Mouse (Mus musculus) skeletal muscle tissue, adult 2 months (tissue): ENCODE measurements around the gene Hist2h2be.
A peak's percentile ranks its signal among the peaks of the same experiment; 100 is the strongest.
"Not testable (repeated sequence)": the region's sequence is repeated elsewhere in the genome, so short reads cannot be mapped to it uniquely, and the experiment has no call there.

Source experiments
- DNase-seq: peaks from one replicate; pipeline ENCODE4 v3.0.0-alpha.2; 2012; ENCODE audit warnings: low read depth, low spot score

Hist2h2be gene

GRCm38 (mm10) chr3:96198601-96199251 is 22.2 kb upstream of the Hist2h2be start:
- not testable (repeated sequence) for DNase-seq

DNA sequence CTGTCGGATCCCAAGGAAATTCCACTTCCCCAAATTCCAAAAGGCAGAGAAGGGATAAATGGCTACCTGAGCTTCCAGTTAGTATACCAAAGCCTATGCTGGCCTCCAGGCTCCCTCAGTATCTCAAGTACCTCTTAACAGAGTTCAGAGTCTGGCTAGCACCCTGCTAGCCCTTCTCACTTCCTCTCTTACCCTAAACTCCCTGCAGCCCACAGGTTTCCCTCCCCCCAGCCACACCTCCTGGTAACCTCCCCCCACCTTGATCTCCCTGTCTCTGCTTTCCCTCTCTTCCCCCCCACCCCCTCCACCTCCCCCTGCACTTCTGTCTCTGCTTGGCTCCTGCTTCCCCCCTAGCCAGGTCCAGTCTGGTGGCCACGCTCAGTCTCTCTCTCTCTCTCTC is 21.2 kb upstream of the Hist2h2be start:
- no peak for DNase-seq

DNA sequence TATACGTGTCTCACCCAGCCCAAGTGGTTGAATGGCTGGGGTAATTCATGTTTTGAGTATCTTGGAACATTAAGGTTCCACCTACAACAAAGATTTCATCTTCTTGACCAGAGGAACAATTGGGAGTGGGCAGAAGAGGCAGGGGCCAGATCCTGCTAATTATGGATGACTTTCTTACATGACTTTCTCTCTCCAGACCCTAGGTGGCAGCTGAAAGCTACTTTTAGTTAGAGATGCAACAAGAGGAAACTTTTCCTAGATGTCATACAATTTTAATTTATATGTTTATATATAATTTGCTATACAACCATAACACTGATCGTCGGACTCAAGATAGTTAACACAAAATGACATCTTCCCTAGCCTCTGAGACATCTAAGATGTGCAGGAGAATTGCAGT is 13.1 kb upstream of the Hist2h2be start:
- no peak for DNase-seq

DNA sequence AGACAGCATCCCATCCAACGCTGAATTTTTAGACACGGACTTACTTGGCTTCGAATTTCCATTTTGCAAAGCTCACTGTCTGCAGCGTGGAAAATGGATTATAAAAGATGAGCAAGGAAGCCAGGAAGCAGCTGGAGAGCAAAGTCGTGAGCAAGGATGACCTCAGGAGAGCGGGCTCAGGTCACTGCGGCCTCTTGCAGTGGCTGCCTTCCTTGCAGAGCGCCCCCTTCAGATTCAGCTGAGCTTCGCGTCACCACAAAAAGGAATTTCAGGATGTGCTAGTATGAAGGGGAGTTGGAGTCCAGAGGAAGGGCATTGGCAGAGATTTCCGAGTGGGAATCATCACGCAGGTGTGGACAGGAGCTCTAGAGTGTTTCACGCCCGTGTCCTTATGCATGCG is 11.7 kb upstream of the Hist2h2be start:
- no peak for DNase-seq

DNA sequence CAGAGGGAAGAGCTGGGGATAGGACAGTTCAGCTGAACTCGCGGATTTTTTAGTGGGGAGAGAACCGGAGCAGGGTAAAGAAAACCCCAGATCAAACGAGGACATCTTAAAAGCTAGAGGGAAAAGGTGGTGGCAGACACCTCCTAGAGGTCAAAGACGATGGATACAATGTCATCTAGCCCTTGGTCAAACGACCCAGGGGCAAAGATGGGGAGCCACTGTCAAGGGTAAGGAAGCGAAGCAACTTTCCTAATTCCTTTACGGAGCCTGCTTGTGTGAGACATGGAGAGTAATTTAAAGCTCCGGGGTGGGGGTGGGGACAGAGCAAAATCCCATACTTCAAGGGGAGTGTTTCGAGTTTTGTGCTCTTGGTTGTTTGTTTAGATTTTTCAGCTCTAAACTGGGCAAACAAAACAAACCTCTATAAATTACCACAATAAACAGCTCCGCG is 1.7 kb upstream of the Hist2h2be start:
- DNase-seq: peak; percentile 40

- peak; percentile 90 for DNase-seq
These were observed 1.2 kb upstream of the Hist2h2be start, which contains the start of the genes Bola1 and Hist2h2ab for GRCm38 (mm10) chr3:96219661-96220130. Bola1 (minus strand) TSS chr3:96219709. Hist2h2ab (plus strand) TSS chr3:96219865.

- DNase-seq: not testable (repeated sequence)
These were observed 671 bp upstream of the Hist2h2be start for GRCm38 (mm10) chr3:96220131-96220764.

- DNase-seq: no peak
These were observed 720 bp downstream of the Hist2h2be start for GRCm38 (mm10) chr3:96221640-96222038.

DNA sequence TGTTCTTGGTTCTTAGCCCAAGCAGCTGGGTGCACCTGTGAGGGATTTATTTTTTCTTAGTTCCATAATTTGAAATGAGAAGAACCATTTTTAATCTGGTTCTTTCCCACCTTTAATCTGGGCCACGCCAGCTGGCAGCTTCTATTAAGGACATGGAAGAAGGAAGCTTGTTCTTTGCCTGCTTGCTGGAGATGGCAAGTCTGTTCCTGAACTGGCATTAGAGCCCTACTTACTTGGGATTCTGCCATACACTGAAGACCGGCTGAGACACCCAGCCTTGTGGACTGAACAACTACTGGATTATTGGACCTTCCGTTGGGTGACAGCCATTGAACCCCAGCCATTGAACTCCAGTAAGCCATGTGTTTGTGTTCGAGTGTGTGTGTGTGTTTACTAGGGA is 1.9 kb downstream of the Hist2h2be start:
- no peak for DNase-seq

GRCm38 (mm10) chr3:96225421-96225820 is 4.5 kb downstream of the Hist2h2be start:
- no peak for DNase-seq

DNA sequence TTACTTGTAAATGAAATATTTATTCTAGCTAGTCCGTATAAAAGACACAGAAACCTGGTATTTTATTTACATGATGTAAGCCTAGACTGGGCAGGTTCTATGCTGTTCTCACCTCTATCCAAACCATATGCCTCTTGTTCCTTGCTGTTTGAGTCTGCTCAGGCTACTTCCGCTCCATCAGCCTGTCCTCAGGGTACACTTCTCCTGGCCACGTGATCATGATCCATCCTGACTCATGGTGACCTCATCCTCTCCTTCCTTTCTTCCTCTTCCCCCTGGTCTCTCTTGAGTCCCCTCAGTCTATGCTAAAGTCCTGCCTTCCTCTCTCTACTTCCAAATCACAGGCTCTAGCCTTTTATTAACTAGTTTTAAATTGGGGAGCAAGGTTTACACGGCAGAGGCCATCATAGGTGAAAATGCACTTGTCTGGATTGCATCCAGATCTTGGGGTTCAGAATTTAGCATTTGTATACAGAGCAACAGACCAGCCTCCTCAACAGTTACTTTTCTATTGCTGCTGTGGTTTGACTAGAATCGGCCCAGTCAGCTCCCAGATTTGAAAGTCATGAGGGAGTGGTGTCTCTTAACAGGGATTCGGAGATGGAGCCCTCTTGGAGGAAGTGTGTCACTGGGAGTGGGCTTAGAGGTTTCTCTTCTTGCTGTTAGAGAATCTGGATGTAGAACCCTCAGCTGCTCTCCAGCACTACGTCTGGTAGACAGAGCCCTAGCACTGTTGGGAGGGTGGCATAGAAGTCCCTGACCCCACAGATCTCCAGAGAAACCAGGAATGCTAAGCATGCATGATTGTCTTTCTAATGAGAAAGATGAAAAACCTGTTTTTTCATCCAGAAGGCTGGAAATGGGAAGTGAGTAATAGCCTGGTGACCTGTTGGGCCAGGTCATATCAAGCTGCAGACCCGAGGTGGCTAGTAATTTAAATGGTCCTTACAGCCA is 6.1 kb downstream of the Hist2h2be start:
- DNase-seq: peak; percentile 49

DNA sequence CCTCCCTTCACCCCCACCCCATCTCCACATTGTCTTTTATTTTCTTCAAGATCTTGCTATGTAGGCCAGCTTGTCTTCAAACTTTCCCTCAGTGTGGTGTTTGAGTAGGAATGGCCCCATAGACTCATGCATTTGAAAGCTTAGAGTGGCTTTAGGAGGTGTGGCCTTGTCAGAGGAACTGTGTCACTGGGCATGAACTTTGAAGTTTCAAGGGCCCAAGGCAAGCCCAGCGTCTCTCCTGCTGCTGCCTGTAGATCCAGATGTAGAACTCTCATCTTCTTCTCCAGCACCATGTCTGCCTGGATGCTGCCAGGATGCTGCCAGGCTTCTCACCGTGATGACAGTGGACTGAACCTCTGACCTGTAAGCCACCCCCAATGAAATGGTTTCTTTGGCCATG is 7.9 kb downstream of the Hist2h2be start:
- no peak for DNase-seq

DNA sequence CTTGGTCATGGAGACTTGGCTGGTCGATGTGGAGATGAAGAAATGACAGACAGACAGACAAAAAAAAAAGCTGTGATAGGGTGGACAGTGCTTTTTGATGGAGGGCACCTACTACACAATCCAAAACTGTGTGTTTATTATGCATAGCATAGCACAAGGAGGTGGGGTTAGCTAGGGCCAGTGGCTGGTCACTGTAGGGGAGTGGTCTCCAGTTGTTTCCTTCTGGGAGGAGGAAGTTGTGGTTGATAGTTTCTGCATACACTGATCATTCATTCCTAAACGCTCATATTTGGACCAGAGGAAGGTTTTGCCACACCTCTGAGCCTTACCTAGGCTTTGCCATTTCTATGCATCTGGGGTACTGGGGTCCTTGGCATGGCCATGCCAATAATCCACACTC is 9.5 kb downstream of the Hist2h2be start:
- DNase-seq: no peak

DNA sequence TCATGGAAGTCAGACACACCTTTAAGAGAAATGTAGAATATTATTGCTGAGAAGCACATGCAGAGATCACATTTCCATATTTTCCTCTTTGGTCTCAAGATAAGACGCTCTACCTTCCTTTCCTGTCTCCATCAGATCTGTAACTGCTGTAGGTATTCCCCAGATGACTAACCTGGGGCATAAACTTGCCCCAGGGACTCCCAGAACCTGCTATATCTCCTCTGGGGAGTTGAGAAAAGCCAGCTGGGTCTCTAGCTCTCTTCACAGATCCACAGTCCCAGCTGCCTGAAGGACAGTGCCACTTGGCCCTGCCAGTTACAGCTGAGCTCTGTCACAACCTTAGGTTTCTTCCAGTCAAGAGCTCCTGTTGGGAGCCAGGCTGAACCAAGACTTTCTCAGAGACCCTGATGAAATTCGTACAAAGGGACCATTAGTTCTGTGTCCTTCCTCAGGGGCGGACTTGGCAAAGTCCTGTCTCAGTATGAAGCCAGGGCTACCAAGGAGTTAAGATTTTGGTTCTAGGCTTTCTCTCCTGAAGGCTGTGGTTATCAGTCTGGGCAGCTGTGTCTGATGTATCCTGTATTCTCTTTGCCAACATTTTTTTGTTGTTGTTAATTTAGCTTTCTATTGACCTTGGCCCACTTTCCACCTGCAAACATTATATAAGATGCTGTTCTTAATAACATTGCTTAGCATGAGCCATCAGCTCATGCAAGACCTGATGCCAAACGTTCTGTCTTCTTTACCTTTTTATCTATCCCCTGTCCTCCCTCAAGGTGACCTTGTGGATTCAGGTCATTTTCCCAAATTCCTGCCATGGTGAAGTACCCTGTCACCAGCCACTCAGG is 10.2 kb downstream of the Hist2h2be start:
- no peak for DNase-seq

- no peak for DNase-seq
These were observed 10.8 kb downstream of the Hist2h2be start for GRCm38 (mm10) chr3:96231758-96232120.

GRCm38 (mm10) chr3:96234914-96235313 is 14.0 kb downstream of the Hist2h2be start:
- no peak for DNase-seq

- DNase-seq: no peak
These were observed 14.9 kb downstream of the Hist2h2be start for GRCm38 (mm10) chr3:96235836-96236235.

DNA sequence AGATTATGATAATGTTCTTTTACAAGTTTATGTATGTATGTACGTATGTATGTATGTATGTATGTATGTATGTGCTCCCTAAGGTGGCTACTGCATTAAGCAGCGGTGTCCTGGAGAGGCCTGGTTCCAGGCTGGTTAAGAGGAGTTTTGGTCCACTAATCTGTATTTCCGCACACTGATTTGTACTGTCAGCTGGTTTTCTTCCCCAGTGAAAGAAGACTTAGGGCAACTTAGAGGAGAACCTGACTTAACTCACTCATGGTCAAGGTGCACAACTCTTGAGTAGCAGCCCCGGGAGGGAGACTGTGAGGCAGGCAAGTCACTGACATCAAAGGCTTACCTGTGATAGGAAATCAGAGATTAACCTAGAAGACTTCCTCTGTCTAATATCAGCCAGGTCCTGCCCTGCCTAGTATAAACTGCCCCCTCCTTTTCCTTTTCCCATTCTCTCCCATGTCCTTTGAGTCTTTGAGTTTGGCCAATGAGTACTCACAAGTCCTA is 16.0 kb downstream of the Hist2h2be start:
- DNase-seq: no peak

DNA sequence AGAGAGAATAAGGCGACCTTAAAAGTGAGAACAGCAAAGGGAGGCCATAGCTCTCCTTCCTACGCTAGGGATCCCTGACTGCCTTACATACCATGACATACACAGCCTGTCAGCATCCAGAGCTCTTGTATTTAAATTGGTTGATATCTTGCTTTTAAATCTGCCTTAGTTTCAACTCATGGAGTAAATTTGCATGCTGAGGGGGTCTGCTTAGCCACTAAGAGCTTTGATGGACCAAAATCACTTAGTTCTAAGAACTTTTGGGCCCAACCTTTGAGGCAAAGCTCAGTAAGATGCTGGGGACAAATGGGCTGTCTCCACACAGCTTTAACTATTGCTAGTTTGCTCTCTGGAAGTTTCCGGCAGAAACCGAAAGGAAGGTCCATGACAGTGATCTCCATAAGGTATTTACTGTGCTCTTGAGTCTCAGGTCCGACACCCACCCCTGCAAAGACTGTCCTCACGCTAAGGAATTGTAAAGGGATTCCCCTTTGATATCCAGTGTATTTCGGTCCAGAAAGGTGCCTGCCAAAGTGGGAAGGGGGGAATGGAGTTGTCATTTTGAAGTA is 16.5 kb downstream of the Hist2h2be start:
- DNase-seq: no peak

GRCm38 (mm10) chr3:96237904-96238511 is 17.1 kb downstream of the Hist2h2be start:
- DNase-seq: no peak
